Mouse (Mus musculus): Measurements from ENCODE around the gene Parm1.

Gene Parm1

GRCm38 (mm10) chr5:91651330-91651729, 133.9 kb downstream of the Parm1 start:
- no peak for ATAC-seq (ENCODE audit: insufficient number of reproducible peaks, low FRiP score, low TSS enrichment)

GRCm38 (mm10) chr5:91653061-91653915, 135.9 kb downstream of the Parm1 start:
- no peak for ATAC-seq (ENCODE audit: insufficient number of reproducible peaks, low FRiP score, low TSS enrichment)

GRCm38 (mm10) chr5:91654331-91655048, 137.1 kb downstream of the Parm1 start:
- ATAC-seq (ENCODE audit: insufficient number of reproducible peaks, low FRiP score, low TSS enrichment), result no peak

- no peak for ATAC-seq (ENCODE audit: insufficient number of reproducible peaks, low FRiP score, low TSS enrichment)
Observed at GRCm38 (mm10) chr5:91655263-91655662, 137.8 kb downstream of the Parm1 start.

- ATAC-seq (ENCODE audit: insufficient number of reproducible peaks, low FRiP score, low TSS enrichment), result no peak
Observed at GRCm38 (mm10) chr5:91662715-91663114, 145.3 kb downstream of the Parm1 start.

- ATAC-seq (ENCODE audit: insufficient number of reproducible peaks, low FRiP score, low TSS enrichment), result no peak
Observed at GRCm38 (mm10) chr5:91667127-91667526, 149.7 kb downstream of the Parm1 start.

- no peak for ATAC-seq (ENCODE audit: insufficient number of reproducible peaks, low FRiP score, low TSS enrichment)
Observed at GRCm38 (mm10) chr5:91669235-91669634, 151.8 kb downstream of the Parm1 start.
